Mouse (Mus musculus) CH12.LX (cell line): ENCODE data around the gene Slc28a2. TPM values are rescaled to one million over a fixed set of nuclear protein-coding genes. Genes with fewer than 3 reads are reported as not detected.

Experiments
- DNase-seq: peaks from one replicate; pipeline ENCODE4 v3.0.0-alpha.2; 2013; ENCODE audit errors: extremely low read depth
- H3K27ac ChIP-seq: 2 replicates; pipeline ENCODE4 v1.5.1; 2012; ENCODE audit warnings: low read depth, mild to moderate bottlenecking, control low read depth, moderate library complexity; ENCODE audit not compliant: insufficient read depth
- H3K27me3 ChIP-seq: replicated peaks from 2 replicates; pipeline ENCODE3; 2012; ENCODE audit warnings: inconsistent platforms
- H3K36me3 ChIP-seq, 2 experiments: replicated peaks in 1 of 2; 2 replicates each; pipeline versions ENCODE3 to v1.6.1; 2012; ENCODE audit warnings: inconsistent platforms in 1 of 2, low read length in 1 of 2, mild to moderate bottlenecking in 1 of 2, mixed read lengths in 1 of 2, moderate library complexity in 1 of 2; ENCODE audit not compliant: control insufficient read depth in 1 of 2, insufficient read depth in 1 of 2
- H3K4me1 ChIP-seq, 2 experiments: 2 replicates each; pipeline ENCODE4 v1.6.1; 2012; ENCODE audit warnings: inconsistent platforms in 1 of 2, moderate library complexity in 1 of 2; ENCODE audit not compliant: insufficient read depth in 2 of 2, control insufficient read depth in 1 of 2
- H3K4me2 ChIP-seq: 2 replicates; pipeline ENCODE4 v1.6.1; 2012; ENCODE audit warnings: low read depth, mild to moderate bottlenecking, control low read depth; ENCODE audit not compliant: poor library complexity, insufficient read depth, severe bottlenecking
- H3K4me3 ChIP-seq, 3 experiments: fragments of 150-350 bp in 1 of 3; sonication (generic) in 1 of 3; replicated peaks in 1 of 3; 2 replicates each; pipeline versions ENCODE3 to v1.5.1; 2011 to 2012; ENCODE audit warnings: low read depth in 2 of 3, low read length in 2 of 3, mild to moderate bottlenecking in 2 of 3, moderate library complexity in 2 of 3, control low read depth in 1 of 3, improper control_type of control experiment in 1 of 3, inconsistent platforms in 1 of 3, mixed read lengths in 1 of 3; ENCODE audit not compliant: poor library complexity in 1 of 3
- H3K79me2 ChIP-seq: replicated peaks from 2 replicates; pipeline ENCODE4 v1.6.1; 2012; ENCODE audit warnings: mild to moderate bottlenecking, moderate library complexity; ENCODE audit not compliant: control insufficient read depth, poor library complexity, insufficient read depth, severe bottlenecking; ENCODE audit errors: extremely low read depth
- H3K9ac ChIP-seq: 2 replicates; pipeline ENCODE4 v1.6.1; 2012; ENCODE audit warnings: low read depth, mild to moderate bottlenecking, control low read depth, moderate library complexity; ENCODE audit not compliant: insufficient read depth
- H3K9me3 ChIP-seq: replicated peaks from 2 replicates; pipeline ENCODE3; 2012; ENCODE audit warnings: low read length, inconsistent platforms, mixed read lengths
- BHLHE40 ChIP-seq: IDR thresholded peaks from 2 replicates; pipeline ENCODE4 v1.6.1; 2011; ENCODE audit warnings: mild to moderate bottlenecking, low read depth, low read length, improper control_type of control experiment
- CTCF ChIP-seq, 2 experiments: IDR thresholded peaks in 1 of 2; conservative IDR thresholded peaks in 1 of 2; 2 replicates each; pipeline ENCODE4 v1.5.1; 2011 to 2012; ENCODE audit warnings: low read depth in 2 of 2, low read length in 2 of 2, improper control_type of control experiment in 1 of 2, inconsistent platforms in 1 of 2, mild to moderate bottlenecking in 1 of 2, moderate library complexity in 1 of 2
- HCFC1 ChIP-seq: IDR thresholded peaks from 2 replicates; pipeline ENCODE4 v1.6.1; 2012; ENCODE audit warnings: low read depth, mild to moderate bottlenecking, inconsistent platforms, low read length, improper control_type of control experiment
- IRF4 ChIP-seq: IDR thresholded peaks from 2 replicates; pipeline ENCODE4 v1.6.1; 2014; ENCODE audit warnings: low read depth, mild to moderate bottlenecking, inconsistent platforms, low read length, improper control_type of control experiment
- KAT2A ChIP-seq: IDR thresholded peaks from 2 replicates; pipeline ENCODE4 v1.6.1; 2012; ENCODE audit warnings: low read length, improper control_type of control experiment, inconsistent platforms; ENCODE audit not compliant: insufficient replicate concordance
- MAZ ChIP-seq: IDR thresholded peaks from 2 replicates; pipeline ENCODE4 v1.6.1; 2012; ENCODE audit warnings: low read depth, mild to moderate bottlenecking, inconsistent platforms, low read length, improper control_type of control experiment, moderate library complexity
- MEF2A ChIP-seq: IDR thresholded peaks from 2 replicates; pipeline ENCODE4 v1.6.1; 2014; ENCODE audit warnings: low read depth, mild to moderate bottlenecking, inconsistent platforms, low read length, improper control_type of control experiment, borderline replicate concordance
- MXI1 ChIP-seq: IDR thresholded peaks from 2 replicates; pipeline ENCODE4 v1.6.1; 2011; ENCODE audit warnings: mild to moderate bottlenecking, low read depth, low read length, improper control_type of control experiment
- MYC ChIP-seq: IDR thresholded peaks from 2 replicates; pipeline ENCODE4 v1.6.1; 2011; ENCODE audit warnings: low read depth, mild to moderate bottlenecking, improper control_type of control experiment, low read length
- NELFE ChIP-seq: IDR thresholded peaks from 2 replicates; pipeline ENCODE4 v1.6.1; 2011; ENCODE audit warnings: low read depth, low read length, improper control_type of control experiment
- PAX5 ChIP-seq: IDR thresholded peaks from 2 replicates; pipeline ENCODE4 v1.6.1; 2012; ENCODE audit warnings: low read length, inconsistent platforms, mixed read lengths
- RAD21 ChIP-seq: IDR thresholded peaks from 2 replicates; pipeline ENCODE4 v1.6.1; 2011; ENCODE audit warnings: low read depth, mild to moderate bottlenecking, low read length, improper control_type of control experiment, moderate library complexity
- SIN3A ChIP-seq: IDR thresholded peaks from 2 replicates; pipeline ENCODE4 v1.6.1; 2012; ENCODE audit warnings: low read length, improper control_type of control experiment, inconsistent platforms
- SMC3 ChIP-seq: IDR thresholded peaks from 2 replicates; pipeline ENCODE4 v1.6.1; 2011; ENCODE audit warnings: low read depth, low read length, improper control_type of control experiment
- UBTF ChIP-seq: IDR thresholded peaks from 2 replicates; pipeline ENCODE4 v1.6.1; 2012; ENCODE audit warnings: low read depth, mild to moderate bottlenecking, inconsistent platforms, low read length, improper control_type of control experiment, moderate library complexity
- USF1 ChIP-seq: IDR thresholded peaks from 2 replicates; pipeline ENCODE4 v1.6.1; 2014; ENCODE audit warnings: low read depth, mild to moderate bottlenecking, inconsistent platforms, low read length, improper control_type of control experiment
- dilution Hi-C: fragments of 300-500 bp; cut with MboI; formaldehyde crosslinking; loops from 2 replicates; pipeline ENCODE4 v1.14.3; 2020; ENCODE audit warnings: low sequenced_read_pairs; ENCODE audit not compliant: extremely low pct_unique_long_range_greater_than_20kb, extremely low pct_ligation_motif_present
- in situ Hi-C: fragments of 300-500 bp; cut with MboI; formaldehyde crosslinking; loops from 3 replicates; pipeline ENCODE4 v1.14.3; 2019; ENCODE audit warnings: low sequenced_read_pairs, low pct_ligation_motif_present, low pct_unique_long_range_greater_than_20kb, mixed read lengths
- polyA plus RNA-seq: library from polyadenylated mRNA; unstranded; fragments of >175 nt; gene quantifications from 2 replicates; pipeline ENCODE4 v1.2.1, GENCODE M21; 2012; ENCODE audit warnings: low read depth; ENCODE audit not compliant: insufficient read length
- total RNA-seq, 2 experiments: library from RNA; depleted of rRNA; stranded (reverse); fragments of 300-350 nt in 1 of 2; fragments of >200 nt in 1 of 2; gene quantifications; 2 replicates each; pipeline ENCODE4 v1.2.3; 2012 to 2014

The Slc28a2 gene
- total and polyA plus RNA-seq, 3 experiments: 16.3 to 31.4 (median 30.3) TPM

- H3K4me3 ChIP-seq: no peak overlapping the region
- no peaks in the 10 kb centered on the region for H3K36me3 ChIP-seq
- no peaks in the 10 kb centered on the region for H3K79me2 ChIP-seq
- H3K27ac ChIP-seq: no peak overlapping the region
- peaks cover 3% of the 10 kb centered on the region for H3K27me3 ChIP-seq
- TF ChIP-seq NELFE: no peak
- TF ChIP-seq SIN3A: no peak
- no peak for TF ChIP-seq SMC3
- no peak for TF ChIP-seq PAX5
- TF ChIP-seq KAT2A: no peak
- TF ChIP-seq USF1: no peak
- TF ChIP-seq CTCF (conservative IDR thresholded peaks at IDR 0.05 in 1 of 2, IDR thresholded peaks at IDR 0.05 in 1 of 2; ENCODE audit: low read depth in 2 of 2, low read length in 2 of 2): no peak
- no peak for TF ChIP-seq HCFC1
- no peak for TF ChIP-seq UBTF
- TF ChIP-seq MYC: no peak
- TF ChIP-seq MAZ: no peak
- no peak for TF ChIP-seq MXI1
- no peak for TF ChIP-seq RAD21
- no peak for TF ChIP-seq BHLHE40
- no peak for TF ChIP-seq IRF4
- no peak for DNase-seq
- H3K9ac ChIP-seq: no peak overlapping the region
- in situ Hi-C loops: loop anchor here (25.0 kb wide), 1 partner anchor 230 kb away; the partner anchor contains the start of gene Gatm
- no peaks in the 10 kb centered on the region for H3K9me3 ChIP-seq
- H3K4me1 ChIP-seq: peaks cover 9 to 30% of the 10 kb centered on the region in 2 experiments
- H3K4me2 ChIP-seq: no peak overlapping the region
- dilution Hi-C loops: no loop called here
These were observed 44.2 kb upstream of the Slc28a2 start for GRCm38 (mm10) chr2:122382121-122382520.

GRCm38 (mm10) chr2:122385095-122385494 is 41.2 kb upstream of the Slc28a2 start:
- Histone ChIP-seq H3K79me2 (no peaks in the 10 kb centered on the region), H3K36me3 (no peaks in the 10 kb centered on the region), H3K4me1 (peaks cover 3 to 18% of the 10 kb centered on the region in 2 experiments; a peak in 2 of 4 replicates), H3K4me3 (no peak overlapping the region), H3K27ac (no peak overlapping the region), H3K9ac (no peak overlapping the region), H3K27me3 (no peaks in the 10 kb centered on the region), H3K4me2 (no peak overlapping the region), H3K9me3 (no peaks in the 10 kb centered on the region)
- TF ChIP-seq RAD21 (peak; percentile 18), SMC3 (peak; percentile 44), MEF2A (no peak), HCFC1 (no peak), CTCF (conservative IDR thresholded peaks at IDR 0.05 in 1 of 2, IDR thresholded peaks at IDR 0.05 in 1 of 2; ENCODE audit: low read depth in 2 of 2, low read length in 2 of 2) (peak; percentile 60 to 65)
- dilution Hi-C loops: no loop called here
- in situ Hi-C loops: loop anchor here (25.0 kb wide), 1 partner anchor 227 kb away; the partner anchor contains the start of gene Gatm
- peak; percentile 25 for DNase-seq
